Mouse (Mus musculus) liver, embryonic 16.5 days (tissue): ENCODE measurements at regions not wholly inside any gene's neighbourhood (a gene's known extent, or its start where the extent isn't known, plus 50 kb on each side); places are given as distances from the start of the nearest gene placed in this dataset.

Experiments
- ATAC-seq: fragments of 200-750 bp; cut with Nextera tagmentation; 2 replicates; pipeline ENCODE4 v1.8.0; 2017; ENCODE audit warnings: low read depth, mild to moderate bottlenecking, moderate number of reproducible peaks, moderate library complexity
- H3K27ac ChIP-seq: fragments of 300-500 bp; sonication (generic); 2 replicates; pipeline ENCODE4 v1.5.1; 2014; ENCODE audit warnings: mild to moderate bottlenecking, low read length
- H3K27me3 ChIP-seq: fragments of 300-500 bp; sonication (generic); 2 replicates; pipeline ENCODE4 v1.6.1; 2014; ENCODE audit warnings: low read depth, low read length, mixed read lengths; ENCODE audit not compliant: control insufficient read depth, insufficient read depth
- H3K36me3 ChIP-seq: fragments of 300-500 bp; sonication (generic); 2 replicates; pipeline ENCODE4 v1.6.1; 2014; ENCODE audit warnings: mild to moderate bottlenecking; ENCODE audit not compliant: control insufficient read depth, insufficient read depth
- H3K4me1 ChIP-seq: fragments of 300-500 bp; sonication (generic); 2 replicates; pipeline ENCODE4 v1.6.1; 2014; ENCODE audit warnings: low read depth, low read length, mixed read lengths; ENCODE audit not compliant: control insufficient read depth
- H3K4me2 ChIP-seq: fragments of 300-500 bp; sonication (generic); 2 replicates; pipeline ENCODE4 v1.6.1; 2014; ENCODE audit warnings: low read depth, low read length, mixed read lengths
- H3K4me3 ChIP-seq: fragments of 300-500 bp; sonication (generic); 2 replicates; pipeline ENCODE4 v1.5.1; 2014; ENCODE audit warnings: low read depth, mild to moderate bottlenecking, low read length
- H3K9ac ChIP-seq: fragments of 300-500 bp; sonication (generic); 2 replicates; pipeline ENCODE4 v1.6.1; 2014; ENCODE audit warnings: low read depth, low read length
- H3K9me3 ChIP-seq: fragments of 300-500 bp; sonication (generic); replicated peaks from 2 replicates; pipeline ENCODE4 v1.6.1; 2016; ENCODE audit warnings: low read length; ENCODE audit not compliant: control insufficient read depth
- WGBS: fragments of 180-500 bp; shearing (Covaris S2); extraction: QIAGEN DNeasy Blood & Tissue Kit; methylation state at CpG from one replicate; pipeline ENCODE4 v1.1.7; 2014; ENCODE audit not compliant: insufficient replicate concordance; 5-methylcytosine and 5-hydroxymethylcytosine counted together

- no peak for ATAC-seq
- H3K9me3 ChIP-seq, result no peaks in the 10 kb centered on the region
- H3K4me2 ChIP-seq, result no peak overlapping the region
- no peaks in the 10 kb centered on the region for H3K36me3 ChIP-seq
- 63% methylated on average over 2 of the region's 2 CpGs for WGBS
- H3K27me3 ChIP-seq, result no peaks in the 10 kb centered on the region
- H3K4me1 ChIP-seq, result no peaks in the 10 kb centered on the region
- no peak overlapping the region for H3K27ac ChIP-seq
- H3K9ac ChIP-seq, result no peak overlapping the region
- H3K4me3 ChIP-seq, result no peak overlapping the region
Observed at GRCm38 (mm10) chr5:53329591-53329990, 62.7 kb downstream of the Smim20 start.

GRCm38 (mm10) chr5:53336704-53337103, 69.8 kb downstream of the Smim20 start:
- WGBS, result 48% methylated on average over 6 of the region's 6 CpGs
- H3K4me3 ChIP-seq, result no peak overlapping the region

GRCm38 (mm10) chr5:53337816-53338215, 70.9 kb downstream of the Smim20 start:
- 17% methylated on average over 3 of the region's 3 CpGs for WGBS
- H3K4me1 ChIP-seq, result no peaks in the 10 kb centered on the region
- H3K27ac ChIP-seq, result no peak overlapping the region
- no peaks in the 10 kb centered on the region for H3K36me3 ChIP-seq
- no peak for ATAC-seq
- H3K9me3 ChIP-seq, result no peaks in the 10 kb centered on the region
- H3K9ac ChIP-seq, result no peak overlapping the region
- H3K4me3 ChIP-seq, result no peak overlapping the region
- no peak overlapping the region for H3K4me2 ChIP-seq
- no peaks in the 10 kb centered on the region for H3K27me3 ChIP-seq

More at GRCm38 (mm10) chr5:53336704-53337103, 69.8 kb downstream of the Smim20 start:
- ATAC-seq, result no peak
- H3K27ac ChIP-seq, result no peak overlapping the region
- H3K27me3 ChIP-seq, result no peaks in the 10 kb centered on the region
- no peaks in the 10 kb centered on the region for H3K9me3 ChIP-seq
- H3K36me3 ChIP-seq, result no peaks in the 10 kb centered on the region
- H3K4me2 ChIP-seq, result no peak overlapping the region
- no peaks in the 10 kb centered on the region for H3K4me1 ChIP-seq
- H3K9ac ChIP-seq, result no peak overlapping the region

DNA sequence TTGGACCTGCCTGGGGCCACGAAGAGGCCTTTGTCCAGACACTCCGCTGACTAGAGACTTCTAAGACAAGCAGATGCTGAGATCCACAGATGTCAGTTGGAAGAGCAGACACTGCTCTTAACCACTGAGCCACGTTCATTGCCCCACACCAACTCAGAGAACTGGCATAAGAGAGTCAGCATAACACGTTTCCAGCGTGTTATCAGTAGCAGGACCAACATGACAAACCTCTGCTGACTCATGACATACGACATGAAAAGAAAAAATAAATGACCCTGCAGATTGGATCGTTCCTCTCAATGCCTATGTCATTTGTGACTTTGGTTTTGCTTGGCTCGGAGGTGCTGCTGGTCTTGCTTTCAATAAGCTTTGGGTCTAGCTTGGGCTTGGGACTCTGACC, 78.3 kb downstream of the Smim20 start:
- Histone ChIP-seq H3K4me1 (no peaks in the 10 kb centered on the region), H3K27ac (no peak overlapping the region), H3K9me3 (no peaks in the 10 kb centered on the region), H3K4me2 (no peak overlapping the region), H3K27me3 (no peaks in the 10 kb centered on the region), H3K9ac (no peak overlapping the region), H3K4me3 (no peak overlapping the region), H3K36me3 (no peaks in the 10 kb centered on the region)
- ATAC-seq, result no peak
- WGBS, result 45% methylated on average over 8 of the region's 8 CpGs

DNA sequence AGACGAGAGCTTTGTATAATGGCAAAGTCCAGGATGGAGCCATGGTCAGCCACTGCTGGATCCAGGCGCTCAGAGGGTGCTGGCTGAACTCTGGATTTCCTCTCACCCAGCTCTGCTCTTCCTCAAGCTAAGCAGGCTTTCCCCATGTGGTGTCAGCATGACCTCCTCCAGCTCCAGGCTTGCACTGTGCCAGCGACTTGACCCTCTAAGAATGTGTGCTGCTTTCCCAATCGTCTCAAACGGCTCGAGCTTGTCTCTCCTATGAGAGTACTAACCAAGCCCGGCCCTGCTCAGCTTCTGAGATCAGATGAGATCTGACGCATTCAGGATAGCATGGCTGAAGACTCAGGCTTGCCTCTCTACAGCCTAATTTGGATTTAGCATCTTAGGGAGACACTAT, 79.1 kb downstream of the Smim20 start:
- H3K27me3 ChIP-seq, result no peaks in the 10 kb centered on the region
- no peaks in the 10 kb centered on the region for H3K36me3 ChIP-seq
- H3K9me3 ChIP-seq, result no peaks in the 10 kb centered on the region
- no peak overlapping the region for H3K4me2 ChIP-seq
- no peaks in the 10 kb centered on the region for H3K4me1 ChIP-seq
- H3K4me3 ChIP-seq, result no peak overlapping the region
- H3K27ac ChIP-seq, result no peak overlapping the region
- no peak overlapping the region for H3K9ac ChIP-seq
- 44% methylated on average over 8 of the region's 8 CpGs for WGBS
- ATAC-seq, result no peak

GRCm38 (mm10) chr5:53346756-53347155, 79.9 kb downstream of the Smim20 start:
- ATAC-seq, result no peak
- Histone ChIP-seq H3K27me3 (no peaks in the 10 kb centered on the region), H3K9ac (no peak overlapping the region), H3K27ac (no peak overlapping the region), H3K36me3 (no peaks in the 10 kb centered on the region), H3K4me3 (no peak overlapping the region), H3K9me3 (no peaks in the 10 kb centered on the region), H3K4me2 (no peak overlapping the region), H3K4me1 (no peaks in the 10 kb centered on the region)
- WGBS, result 57% methylated on average over 8 of the region's 8 CpGs

- ATAC-seq, result no peak
- no peak overlapping the region for H3K9ac ChIP-seq
- no peaks in the 10 kb centered on the region for H3K36me3 ChIP-seq
- H3K4me2 ChIP-seq, result no peak overlapping the region
- H3K4me1 ChIP-seq, result no peaks in the 10 kb centered on the region
- H3K4me3 ChIP-seq, result no peak overlapping the region
- H3K27ac ChIP-seq, result no peak overlapping the region
- no peaks in the 10 kb centered on the region for H3K27me3 ChIP-seq
- no peaks in the 10 kb centered on the region for H3K9me3 ChIP-seq
- 58% methylated on average over 4 of the region's 4 CpGs for WGBS
Observed at GRCm38 (mm10) chr5:53352852-53353251, 86.0 kb downstream of the Smim20 start.

- H3K9ac ChIP-seq, result no peak overlapping the region
- 64% methylated on average over 3 of the region's 3 CpGs for WGBS
- H3K36me3 ChIP-seq, result no peaks in the 10 kb centered on the region
- no peak overlapping the region for H3K4me3 ChIP-seq
- no peaks in the 10 kb centered on the region for H3K4me1 ChIP-seq
- H3K27ac ChIP-seq, result no peak overlapping the region
- ATAC-seq, result no peak
- no peaks in the 10 kb centered on the region for H3K27me3 ChIP-seq
- no peak overlapping the region for H3K4me2 ChIP-seq
- H3K9me3 ChIP-seq, result no peaks in the 10 kb centered on the region
Observed at GRCm38 (mm10) chr5:53354296-53354695, 87.4 kb downstream of the Smim20 start.

- Histone ChIP-seq H3K27ac (no peak overlapping the region), H3K4me2 (no peak overlapping the region), H3K9ac (no peak overlapping the region), H3K27me3 (no peaks in the 10 kb centered on the region), H3K9me3 (no peaks in the 10 kb centered on the region), H3K4me3 (no peak overlapping the region), H3K4me1 (no peaks in the 10 kb centered on the region), H3K36me3 (no peaks in the 10 kb centered on the region)
- WGBS, result 2% methylated on average over 6 of the region's 6 CpGs
- ATAC-seq, result 0 out of 2 replicates have a peak, but pooled peaks have one; percentile 16
Observed at GRCm38 (mm10) chr5:53355069-53355468, 88.2 kb downstream of the Smim20 start.
